Comparison of ENCODE assay signal across 16 mouse cellular contexts in the genomic region with DNA sequence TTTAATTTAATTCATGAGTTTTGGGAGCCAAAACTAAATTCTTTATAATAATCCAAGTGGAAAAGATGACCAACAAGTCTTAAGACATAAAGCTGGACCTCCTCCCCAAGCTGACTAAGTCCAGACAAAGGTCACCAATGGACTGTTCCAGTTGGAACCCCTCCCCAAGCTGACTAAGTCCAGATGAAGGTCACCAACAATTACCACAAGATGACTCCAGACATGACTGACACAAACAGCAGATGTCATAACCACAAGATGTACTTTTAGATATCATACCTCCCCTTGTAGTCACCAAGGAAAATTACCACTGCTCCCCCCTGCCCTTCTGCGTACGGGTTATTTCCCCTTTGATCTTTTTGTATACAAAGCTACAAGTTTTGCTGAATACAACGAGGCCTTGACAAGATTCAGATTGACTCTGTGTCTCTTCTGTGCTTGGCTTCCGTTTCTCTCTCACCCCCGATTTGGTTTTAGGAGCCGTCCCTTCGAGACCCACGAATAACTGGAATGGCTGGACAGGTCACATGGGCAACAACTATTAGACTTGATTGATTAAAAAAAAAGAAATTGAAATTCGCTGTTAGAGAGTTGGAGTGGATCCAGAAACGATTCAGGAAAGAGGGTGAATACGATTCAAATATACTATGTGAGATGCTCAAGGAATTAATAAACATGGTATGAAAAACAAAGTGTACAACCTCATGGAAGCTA. TPM values are rescaled to one million over a fixed set of nuclear protein-coding genes. Genes with fewer than 3 reads are reported as not detected.
"Had no signal": no experiment of that assay in that cellular context is flagged by ENCODE, and none has a peak within 500 bp of the region (broad histone marks: within the 10 kb centered on the region; RNA-seq: fewer than 3 reads in every experiment).

No protein-coding gene starts in this region.

RNA-seq across cellular contexts. Expression of a gene that starts 4.8 kb away (rescaled TPM):
- total RNA-seq: megakaryocyte, adult 5-6 weeks; megakaryocyte-erythroid progenitor cell, adult 5-6 weeks; neutrophil, adult 5-6 weeks had no signal
- polyA plus RNA-seq: lung, embryonic 14.5 days; lung, embryonic 16.5 days; midbrain, embryonic 10.5 days; midbrain, embryonic 12.5 days; midbrain, embryonic 14.5 days; midbrain, embryonic 16.5 days; neural tube, embryonic 12.5 days; spleen, adult 2 months; stomach, embryonic 15.5 days; stomach, postnatal 0 days; testis, adult 2 months; thymus, adult 2 months; urinary bladder, adult 2 months had no signal

RNA-seq across cellular contexts. Expression of a gene that starts 21.5 kb away (rescaled TPM):
- total RNA-seq: megakaryocyte, adult 5-6 weeks; megakaryocyte-erythroid progenitor cell, adult 5-6 weeks; neutrophil, adult 5-6 weeks had no signal
- polyA plus RNA-seq: lung, embryonic 14.5 days; lung, embryonic 16.5 days; midbrain, embryonic 10.5 days; midbrain, embryonic 12.5 days; neural tube, embryonic 12.5 days; spleen, adult 2 months; stomach, embryonic 15.5 days; stomach, postnatal 0 days; thymus, adult 2 months; urinary bladder, adult 2 months had no signal

RNA-seq across cellular contexts. Expression of a gene that starts 40.2 kb away (rescaled TPM):
- total RNA-seq: megakaryocyte, adult 5-6 weeks; megakaryocyte-erythroid progenitor cell, adult 5-6 weeks had no signal
- polyA plus RNA-seq: lung, embryonic 14.5 days; lung, embryonic 16.5 days; midbrain, embryonic 10.5 days; midbrain, embryonic 12.5 days; midbrain, embryonic 14.5 days; neural tube, embryonic 12.5 days; spleen, adult 2 months; stomach, embryonic 15.5 days; stomach, postnatal 0 days; testis, adult 2 months; urinary bladder, adult 2 months had no signal
